Mouse (Mus musculus) embryo, embryonic 11 days (tissue): Measurements from ENCODE around the gene Alkbh3.

ENCODE experiments used
- DNase-seq: peaks from one replicate; pipeline ENCODE4 v3.0.0-alpha.2; 2015

Alkbh3 gene

DNA sequence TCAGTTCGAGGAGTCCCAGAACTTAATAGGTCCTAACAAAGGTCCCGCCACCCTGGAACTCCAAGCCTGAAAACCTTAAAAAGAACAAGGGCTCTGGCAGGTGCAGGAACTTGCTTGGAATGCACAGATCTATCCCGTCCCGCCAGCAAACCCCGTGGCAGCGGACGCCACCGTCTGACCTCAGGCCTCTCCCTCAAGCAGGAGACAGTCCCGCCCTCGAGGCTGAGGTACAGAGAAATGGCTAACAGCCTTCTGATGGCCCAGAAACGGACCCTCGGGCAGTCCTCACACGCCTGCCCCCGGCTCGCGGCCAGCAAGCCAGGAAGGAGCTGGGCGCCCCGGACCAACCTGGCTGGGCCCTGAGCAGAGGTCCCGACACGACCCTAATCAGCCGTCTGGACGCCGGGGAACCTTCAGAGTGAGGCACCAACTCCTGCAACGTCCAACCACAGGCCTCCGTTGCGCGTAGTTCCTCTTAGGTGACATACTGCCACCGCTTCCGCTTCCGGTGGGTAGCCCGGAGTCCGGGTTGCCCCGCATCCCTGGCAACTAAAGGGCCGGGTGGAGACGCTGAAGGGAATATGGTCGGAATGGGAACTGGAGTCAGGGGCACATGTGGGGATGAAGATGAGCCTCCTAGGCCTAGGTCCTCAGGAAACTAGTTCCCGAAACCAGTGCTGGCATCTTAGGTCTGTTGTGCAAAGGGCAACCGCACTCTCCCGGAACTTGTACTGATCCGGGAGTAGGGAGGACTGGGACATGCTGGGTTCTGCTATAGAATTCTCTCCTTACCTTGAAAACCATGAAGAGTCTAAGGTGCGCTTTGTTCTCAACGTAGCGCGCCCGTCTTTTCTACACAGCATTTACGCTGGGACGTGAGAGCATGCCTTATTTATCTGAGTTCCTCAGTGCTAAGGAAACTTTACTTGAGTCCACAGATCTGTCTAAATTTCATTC, at the start of gene Alkbh3:
Alkbh3 (minus strand) TSS at position 473 of the 957 bp plus-strand sequence.
- peak; percentile 96 for DNase-seq

DNA sequence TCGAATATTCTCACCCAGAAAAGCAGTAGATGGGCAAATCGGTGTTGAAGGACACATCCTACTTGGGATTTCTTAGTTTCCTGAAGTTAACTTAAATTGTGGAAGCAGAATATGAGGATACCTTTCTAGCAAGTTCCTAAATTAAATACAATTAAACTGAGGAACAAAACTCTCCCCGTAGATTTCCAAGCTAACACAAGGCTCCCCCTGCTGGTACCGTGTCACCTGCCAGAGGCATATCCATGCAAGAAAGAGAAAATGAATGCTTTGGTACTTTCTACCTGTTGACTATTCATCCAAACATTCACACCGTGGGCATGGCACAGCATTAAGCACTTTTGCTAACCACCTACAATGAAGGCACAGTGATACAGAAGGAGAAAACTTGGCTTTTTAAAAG, 48.9 kb upstream of the Alkbh3 start:
- peak; percentile 26 for DNase-seq

DNA sequence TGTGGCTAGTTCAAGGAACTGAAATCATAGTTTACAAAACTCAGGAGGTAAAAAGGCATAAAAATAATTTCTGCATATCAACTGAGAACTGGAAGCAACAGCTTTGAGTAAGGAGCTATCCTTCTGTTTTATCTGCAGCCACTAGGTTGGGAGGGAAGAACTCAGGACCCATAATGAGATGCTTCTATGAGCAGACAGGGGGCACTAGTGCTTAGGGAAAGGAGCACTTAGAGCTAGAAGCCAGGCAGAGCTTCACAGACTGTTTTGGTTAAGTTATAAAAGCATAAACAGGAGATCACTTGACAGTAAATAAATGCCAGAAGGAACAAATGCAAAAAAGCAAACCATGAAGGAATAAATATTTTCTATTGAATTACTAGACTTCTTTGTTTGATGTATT, 44.2 kb upstream of the Alkbh3 start:
- DNase-seq, result peak; percentile 64

DNA sequence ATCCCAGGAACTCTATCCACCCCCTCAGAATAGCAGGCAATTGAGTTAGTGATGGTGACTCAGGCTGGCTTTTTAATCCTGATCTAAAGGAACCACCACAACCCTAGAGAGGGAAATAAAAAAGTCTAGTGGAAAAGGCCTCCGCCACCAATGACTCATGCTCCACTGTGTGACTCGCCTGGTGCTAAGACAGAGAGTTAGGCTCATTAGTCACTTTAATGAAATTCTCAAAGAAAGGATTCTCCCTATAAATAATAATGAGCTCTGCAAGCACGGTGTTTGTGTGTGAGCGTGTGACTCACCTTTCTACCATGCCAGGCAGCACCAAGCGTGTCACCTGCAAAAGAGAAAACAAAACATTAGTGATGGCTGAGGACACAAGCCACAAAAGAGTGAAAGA, 41.3 kb upstream of the Alkbh3 start:
- no peak for DNase-seq

DNA sequence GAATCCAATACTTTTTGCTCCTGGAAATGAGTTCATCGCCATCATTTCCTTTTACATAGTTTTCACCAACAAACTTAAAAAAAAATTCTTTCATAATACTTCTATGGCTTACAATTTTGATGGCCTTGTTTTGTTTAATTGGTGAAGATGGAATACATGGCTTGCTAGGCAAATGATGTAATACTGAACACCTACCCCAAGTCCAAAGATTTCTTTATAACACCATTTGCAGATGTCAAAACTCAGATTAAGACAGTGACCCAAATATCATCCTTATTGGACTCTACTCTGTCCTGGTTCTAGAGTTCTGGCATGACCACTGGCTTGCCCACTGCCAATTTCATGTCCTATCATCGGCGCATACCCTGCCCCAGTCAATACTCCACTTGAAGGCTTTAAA, 40.3 kb upstream of the Alkbh3 start:
- no peak for DNase-seq

DNA sequence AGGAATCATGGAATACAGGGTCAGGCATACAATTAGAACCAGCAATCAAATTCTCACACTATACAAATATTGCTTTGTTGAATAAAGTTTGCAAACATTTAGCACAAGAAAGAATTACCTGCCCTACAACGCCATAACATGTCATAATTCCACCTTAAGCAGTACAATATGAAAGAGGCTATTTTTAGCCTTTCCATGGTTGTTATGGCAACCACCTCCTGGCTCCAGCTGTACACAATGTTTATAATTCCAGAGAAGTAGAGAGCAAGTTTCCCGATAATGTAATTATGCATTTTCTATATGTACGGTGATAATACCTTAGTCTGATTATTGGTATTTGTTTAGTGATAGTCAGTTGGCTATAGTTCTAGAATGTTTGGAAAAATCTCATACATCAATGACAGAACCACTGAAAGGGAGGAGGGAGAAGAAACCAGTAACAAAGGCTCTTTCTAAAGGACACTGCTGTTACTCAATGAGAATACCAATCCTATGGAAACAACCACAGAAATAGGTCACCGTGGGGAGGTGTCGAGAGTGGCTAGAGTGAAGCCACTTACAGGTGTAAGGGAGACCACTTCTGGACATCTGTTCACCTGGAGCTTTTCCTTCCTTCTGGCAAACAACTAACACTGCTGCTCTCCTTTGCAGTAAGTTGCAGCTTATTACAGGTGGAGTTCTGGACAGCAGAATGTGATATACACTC, 39.0 kb upstream of the Alkbh3 start:
- DNase-seq, result no peak

DNA sequence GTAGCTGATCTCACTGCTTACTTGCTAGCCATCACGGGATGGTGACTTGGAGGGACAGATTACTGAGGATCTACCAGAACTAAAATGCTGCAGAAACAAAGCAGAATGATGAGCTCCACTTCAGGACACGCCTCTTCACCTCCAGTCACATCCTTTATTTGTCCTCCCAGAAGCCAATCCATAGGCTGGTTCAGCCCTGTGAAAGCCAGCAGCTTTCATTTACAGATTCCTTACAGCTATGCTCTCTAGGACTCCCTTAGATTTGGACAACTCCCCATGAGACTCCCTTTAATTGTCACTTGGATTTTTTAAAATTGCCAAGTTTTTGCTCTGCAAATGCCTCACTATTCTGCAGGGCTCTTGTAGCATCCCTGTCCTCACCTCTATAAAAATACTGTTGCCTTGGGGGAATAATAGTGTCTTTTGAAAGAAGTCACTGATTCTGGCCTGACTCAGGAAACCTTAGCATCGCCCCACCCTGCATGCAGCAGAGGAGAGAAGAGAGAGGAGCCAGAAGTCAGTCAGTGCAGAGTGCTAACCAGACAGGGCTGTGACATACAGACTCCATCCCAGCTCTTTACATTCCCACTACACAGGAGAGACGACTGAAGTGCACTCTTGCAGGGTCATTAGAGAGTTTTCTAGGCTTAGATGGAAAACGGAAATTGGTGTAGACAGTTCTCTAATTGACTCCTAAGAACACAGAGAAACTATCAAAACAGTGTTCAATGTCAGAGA, 38.3 kb upstream of the Alkbh3 start:
- DNase-seq, result no peak

DNA sequence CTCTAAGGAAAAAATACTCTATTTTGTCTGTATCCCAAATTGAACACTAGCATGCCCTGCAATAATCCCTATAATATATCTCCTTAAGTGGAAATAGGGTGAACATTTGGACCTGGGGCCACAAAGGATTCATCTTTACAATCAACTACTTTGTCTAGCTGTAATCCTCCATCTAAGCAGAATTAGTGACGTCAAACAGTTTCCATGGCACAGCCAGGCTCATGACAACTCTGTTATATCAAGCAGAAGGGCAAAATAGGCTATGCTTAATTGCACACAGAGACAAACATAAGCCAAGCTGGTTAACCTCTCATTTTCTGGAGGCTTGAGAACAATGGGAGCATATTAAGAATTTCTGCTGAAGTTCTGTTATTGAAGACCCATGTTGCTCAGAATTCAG, 37.7 kb upstream of the Alkbh3 start:
- DNase-seq, result no peak

DNA sequence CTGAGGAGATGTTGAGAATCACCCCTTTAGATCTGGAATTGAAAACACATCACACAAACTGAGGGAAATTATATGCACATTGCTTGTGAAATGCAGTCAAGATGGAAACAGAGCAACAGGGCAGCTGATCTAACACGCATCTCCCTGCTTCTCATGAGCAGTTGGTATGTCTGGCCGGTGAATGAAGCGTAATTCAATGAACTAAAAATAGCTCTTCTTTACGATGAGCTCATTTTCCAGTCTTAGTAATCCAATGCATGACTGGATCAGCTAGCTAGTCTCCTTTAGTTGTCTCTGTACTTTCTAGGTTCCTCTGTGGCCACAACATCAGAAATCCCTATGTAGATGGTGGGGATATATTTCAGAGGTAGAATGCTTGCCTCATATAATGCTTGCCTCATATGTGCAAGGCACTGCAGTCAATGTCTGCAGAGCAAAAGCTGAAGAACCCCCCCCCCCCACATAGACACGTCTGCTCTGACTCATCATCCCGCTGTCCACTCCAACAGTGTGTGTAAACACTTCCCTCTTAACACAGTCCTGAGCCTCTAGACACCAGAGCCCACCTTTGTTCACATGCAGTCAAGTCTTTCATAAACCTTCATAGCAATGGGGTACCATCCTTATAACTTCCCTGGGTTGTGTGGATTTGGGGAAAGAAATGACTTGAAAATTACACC, 34.9 kb upstream of the Alkbh3 start:
- no peak for DNase-seq

DNA sequence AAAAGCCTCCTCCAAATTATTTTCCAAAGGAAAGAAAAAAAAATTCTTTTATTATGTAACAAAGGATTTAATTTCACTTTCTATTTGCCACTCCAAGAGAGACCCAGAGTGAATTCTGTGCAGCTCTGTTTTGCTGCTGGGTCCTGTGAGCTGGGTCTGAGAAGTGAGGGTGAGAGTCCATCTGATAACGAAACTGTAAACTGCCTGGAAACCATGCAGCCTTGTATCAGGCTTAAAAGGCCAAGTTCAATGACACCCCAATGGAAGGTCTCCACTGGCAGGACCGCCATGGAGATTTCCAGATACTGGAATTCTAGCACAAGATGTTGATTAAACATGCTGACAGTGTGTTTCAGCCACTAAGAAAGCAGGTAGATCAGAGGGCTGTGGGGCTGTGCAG, 33.6 kb upstream of the Alkbh3 start:
- no peak for DNase-seq

DNA sequence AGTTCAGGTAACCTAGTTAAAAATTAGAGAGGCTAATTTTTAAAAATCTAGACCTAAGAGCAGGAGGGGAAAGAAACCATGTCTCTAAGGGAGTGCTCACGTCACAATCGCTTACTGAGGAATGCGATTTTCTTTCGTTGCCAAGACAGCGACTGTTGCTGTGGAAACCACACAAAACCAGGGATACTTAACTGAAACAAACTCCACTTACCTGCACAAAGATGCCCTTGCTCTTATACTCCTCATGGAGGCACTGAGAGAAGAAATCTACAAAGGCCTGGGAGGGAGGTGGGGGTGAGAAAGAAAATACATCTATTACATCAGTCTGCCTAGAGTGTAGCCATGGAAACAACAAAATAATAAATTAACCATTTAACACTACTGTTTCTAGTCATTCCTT, 33.1 kb upstream of the Alkbh3 start:
- peak; percentile 31 for DNase-seq

DNA sequence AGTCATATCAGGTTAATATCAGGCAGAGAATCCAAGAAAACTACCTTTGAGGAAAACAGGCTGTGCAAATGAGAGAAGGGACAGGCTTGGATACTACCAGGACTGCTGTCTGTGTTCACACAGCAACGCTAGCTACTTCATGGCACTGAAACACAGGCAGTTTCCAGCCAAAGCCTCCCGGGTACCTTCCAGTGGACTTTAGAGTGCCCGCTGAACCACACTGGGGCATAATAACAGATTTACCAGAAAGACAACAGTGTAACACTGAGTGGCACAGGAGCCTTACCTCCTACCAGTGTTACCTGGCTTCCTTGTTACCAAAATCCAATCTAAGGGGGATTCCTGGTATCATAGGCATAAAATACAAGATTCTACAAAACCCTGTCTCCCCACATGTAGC, 31.9 kb upstream of the Alkbh3 start:
- no peak for DNase-seq

DNA sequence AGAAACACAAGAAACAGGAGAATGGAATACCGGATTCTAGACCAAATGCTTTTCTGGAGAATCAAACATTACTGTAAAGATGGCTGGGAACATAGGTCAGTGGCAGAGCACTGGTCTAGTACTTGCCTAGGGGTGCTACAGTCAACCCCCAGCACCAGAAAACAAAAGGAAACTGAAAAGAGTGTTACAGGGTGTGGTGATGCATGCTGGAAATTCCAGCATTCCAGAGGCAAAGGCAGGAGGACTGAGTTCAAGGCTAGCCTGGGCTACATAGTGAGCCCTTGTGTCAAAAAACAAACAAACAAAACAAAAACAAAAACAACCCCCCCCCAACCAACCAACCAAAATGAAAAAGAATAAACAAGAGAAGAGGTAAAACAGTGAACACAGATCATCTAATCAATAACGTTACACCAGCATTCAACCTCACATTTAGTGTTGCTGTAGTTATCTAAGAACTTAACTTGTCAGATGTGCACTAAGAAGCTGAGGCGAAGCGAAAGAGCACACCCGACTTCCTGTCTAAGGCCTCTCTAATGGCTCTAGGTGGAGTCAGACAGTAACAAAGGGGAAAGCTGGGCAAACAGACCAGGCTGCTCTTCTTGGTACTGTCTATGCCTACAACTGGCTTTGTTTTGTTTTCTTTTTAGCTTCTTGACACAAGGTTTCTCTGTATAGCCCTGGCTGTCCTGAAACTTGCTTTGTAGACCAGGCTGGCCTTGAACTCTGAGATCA, 30.0 kb upstream of the Alkbh3 start:
- DNase-seq, result no peak

DNA sequence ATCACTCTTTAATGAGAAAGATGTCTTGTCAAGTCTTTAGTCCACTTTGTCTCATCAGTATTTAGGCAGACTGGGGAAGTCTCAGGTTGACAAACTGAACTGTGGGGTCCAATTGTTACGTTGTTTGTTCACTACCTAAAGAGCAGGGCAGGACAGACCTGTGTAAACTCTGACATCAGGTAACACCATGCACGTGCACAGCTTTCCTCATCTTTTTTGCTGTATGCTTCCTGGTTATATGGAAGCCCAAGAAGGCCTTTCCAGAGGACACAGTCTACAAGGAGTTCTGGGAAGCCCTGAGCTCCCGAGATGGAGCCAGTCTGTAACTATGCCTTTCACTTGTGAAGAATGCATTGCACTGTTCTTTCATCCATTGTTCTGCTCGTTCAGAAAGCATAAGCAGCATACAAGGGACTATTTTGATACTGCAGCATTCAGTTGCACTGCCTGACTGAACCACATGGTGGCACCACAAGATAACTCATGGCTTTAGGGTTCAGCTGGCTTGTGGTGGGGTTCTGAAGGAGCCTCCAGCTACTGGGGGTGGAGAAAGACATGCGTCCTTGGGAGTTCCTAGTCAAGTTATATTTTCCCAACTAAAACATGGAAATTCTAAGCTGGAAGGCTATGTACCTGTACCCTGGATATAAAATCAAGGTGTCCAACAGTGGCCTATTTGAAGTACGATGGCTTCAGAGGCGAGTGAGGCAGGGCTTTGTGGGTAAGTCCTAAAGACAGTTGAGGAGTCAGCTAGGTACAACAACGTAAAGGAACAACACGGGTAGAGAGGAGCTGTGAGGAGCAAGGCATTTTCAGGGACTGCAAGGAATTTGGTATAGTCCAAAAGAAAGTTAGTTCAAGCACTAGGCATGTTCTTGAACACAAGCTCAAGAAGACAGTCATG, 25.1 kb upstream of the Alkbh3 start:
- DNase-seq, result peak; percentile 68

DNA sequence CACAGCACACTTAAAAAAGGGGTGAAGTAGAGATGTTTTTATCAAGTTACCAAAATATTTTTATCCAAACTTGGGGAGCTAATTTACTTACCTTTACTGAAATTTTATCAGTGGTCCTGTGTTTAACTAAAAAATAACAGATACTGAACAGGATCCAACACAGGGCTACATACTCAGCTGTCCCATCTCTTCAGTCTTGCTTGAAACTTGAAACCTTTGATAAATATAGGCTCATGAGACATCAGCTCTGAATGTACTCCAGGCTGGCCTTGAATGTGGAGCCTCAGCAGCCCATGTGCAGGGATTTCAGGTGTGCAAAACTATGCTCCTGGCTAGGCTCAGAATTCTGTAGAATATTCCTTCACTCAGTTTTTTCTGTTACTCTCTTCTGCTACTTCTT, 20.0 kb upstream of the Alkbh3 start:
- no peak for DNase-seq

DNA sequence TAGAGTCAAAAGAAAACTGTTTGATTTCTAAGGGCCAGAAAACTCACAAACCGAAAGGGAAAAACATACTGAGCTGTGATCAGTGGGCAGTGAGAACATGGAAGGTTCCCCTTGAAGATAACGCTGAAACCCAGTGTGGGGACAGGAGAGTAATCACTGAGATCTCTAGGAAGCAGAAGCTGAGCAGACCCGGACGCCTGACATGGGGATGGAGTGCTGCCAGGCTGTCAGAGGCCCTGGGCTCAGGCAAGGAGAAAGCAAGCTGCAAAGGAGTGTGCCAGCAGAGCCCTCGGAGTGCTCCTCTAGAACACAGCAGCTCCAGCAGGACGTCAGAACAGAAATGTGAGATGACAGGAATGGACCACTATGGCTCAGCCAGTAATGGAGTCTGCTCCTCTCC, 14.0 kb upstream of the Alkbh3 start:
- no peak for DNase-seq

DNA sequence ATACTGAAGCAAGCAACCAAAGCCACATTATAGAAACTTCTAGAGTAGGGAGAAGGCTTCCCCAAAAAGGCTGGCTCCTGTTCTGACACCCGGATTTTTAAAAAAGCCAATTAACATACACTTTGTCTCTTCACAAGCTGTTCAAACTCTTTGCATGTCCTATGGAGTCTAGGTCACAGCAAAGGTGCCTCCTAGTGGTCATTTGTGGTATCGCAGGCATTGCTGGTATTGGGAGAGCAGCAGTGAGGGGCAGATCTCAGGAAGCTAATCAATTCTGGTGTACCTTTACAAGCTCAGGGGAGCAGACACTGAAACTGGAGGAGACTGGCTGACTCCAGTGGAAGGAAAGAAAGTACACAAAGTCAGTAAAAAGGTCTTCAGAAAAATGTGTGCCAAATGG, 8.3 kb downstream of the Alkbh3 start:
- DNase-seq, result peak; percentile 83

DNA sequence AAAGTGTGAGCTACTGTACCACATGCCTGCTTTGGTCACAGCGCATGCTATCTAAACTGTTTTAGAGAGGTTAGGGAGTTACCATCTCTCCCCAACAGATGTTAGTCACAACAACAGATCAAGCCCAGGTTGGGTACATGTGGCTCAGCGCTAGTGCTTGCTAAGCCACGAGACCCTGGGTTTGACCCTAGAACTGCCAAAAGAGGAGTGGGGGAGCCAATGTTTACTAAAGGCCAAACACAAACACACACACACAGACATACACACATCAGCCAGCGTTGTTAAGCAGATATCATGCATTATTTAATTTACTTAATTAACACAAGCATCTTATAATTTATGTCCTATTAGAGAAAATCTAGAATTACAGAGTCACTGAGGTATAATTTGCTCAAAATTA, 8.7 kb downstream of the Alkbh3 start:
- DNase-seq, result no peak

DNA sequence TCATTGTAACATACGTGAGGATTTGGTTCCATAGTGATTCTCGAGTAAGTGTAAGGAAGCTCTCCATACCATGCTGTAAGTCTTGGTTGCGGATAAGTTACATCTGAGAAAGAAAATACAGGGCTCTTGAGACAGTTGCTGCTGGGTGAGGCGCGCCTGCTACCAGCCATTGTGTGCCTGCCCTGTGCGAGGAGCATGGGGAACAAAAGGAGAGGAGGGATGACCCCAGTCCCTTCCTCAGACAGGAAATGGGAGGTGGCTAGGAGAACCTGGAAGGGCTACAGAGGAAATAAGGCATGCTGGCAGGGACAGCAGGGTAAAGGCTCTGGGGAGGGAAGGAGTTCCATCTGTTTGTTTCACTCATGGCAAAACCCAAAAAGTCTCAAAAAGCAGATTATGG, 9.2 kb downstream of the Alkbh3 start:
- DNase-seq, result no peak

DNA sequence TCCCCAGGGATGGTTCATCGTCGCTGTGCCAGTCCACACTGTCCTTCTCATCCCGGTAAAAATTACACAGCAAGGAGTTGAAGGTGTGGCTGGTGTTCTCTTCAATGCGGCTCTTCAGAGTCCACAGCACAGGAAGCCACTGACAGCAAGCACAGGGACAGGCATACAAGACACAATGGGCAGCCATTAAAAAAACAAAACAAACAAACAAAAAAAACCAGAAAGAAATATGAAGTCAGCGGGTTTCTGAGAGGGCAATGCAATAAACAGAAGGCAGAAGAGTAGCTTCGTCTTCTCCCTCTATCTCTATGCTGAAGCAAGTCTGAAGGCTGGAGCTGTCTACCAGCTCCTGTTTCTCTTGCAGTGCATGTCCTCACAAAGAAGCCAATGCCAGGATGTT, 14.4 kb downstream of the Alkbh3 start, which contains the start of gene Gm27027:
Gm27027 (minus strand) TSS at position 101 of the 400 bp plus-strand sequence.
- no peak for DNase-seq

DNA sequence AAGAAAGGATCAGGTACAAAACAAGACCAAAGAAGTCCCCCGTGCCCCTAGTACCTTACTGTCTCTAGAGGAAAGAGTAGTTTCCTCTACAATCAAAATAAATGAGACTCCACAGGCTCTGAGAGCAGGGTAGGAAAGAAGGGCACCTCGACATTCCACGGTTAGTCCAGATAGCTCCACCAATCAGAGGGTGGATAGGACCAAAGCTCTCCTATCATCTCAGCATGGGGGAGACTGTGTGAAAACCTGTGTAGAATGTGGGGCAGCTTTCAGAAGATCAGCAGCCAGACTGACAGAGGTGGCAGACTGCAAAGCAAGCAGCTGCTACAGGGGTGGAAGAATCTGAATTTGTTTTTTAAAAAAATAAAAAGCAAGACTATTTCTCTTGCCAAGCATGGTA, 17.8 kb downstream of the Alkbh3 start:
- no peak for DNase-seq
